Mouse (Mus musculus): ENCODE measurements around the gene Tanc2. TPM values are rescaled to one million over a fixed set of nuclear protein-coding genes. Genes with fewer than 3 reads are reported as not detected.
A peak's percentile ranks its signal among the peaks of the same experiment; 100 is the strongest.

The Tanc2 gene
- total RNA-seq, 2 experiments from 2014 or later = 0.22 to 0.54 TPM

GRCm38 (mm10) chr11:105921275-105921674 lies 331.5 kb downstream of the Tanc2 start:
- no peak for ATAC-seq (ENCODE audit: poor library complexity, severe bottlenecking)

- no peak for ATAC-seq (ENCODE audit: poor library complexity, severe bottlenecking)
These were observed 333.2 kb downstream of the Tanc2 start for GRCm38 (mm10) chr11:105922769-105923663.

DNA sequence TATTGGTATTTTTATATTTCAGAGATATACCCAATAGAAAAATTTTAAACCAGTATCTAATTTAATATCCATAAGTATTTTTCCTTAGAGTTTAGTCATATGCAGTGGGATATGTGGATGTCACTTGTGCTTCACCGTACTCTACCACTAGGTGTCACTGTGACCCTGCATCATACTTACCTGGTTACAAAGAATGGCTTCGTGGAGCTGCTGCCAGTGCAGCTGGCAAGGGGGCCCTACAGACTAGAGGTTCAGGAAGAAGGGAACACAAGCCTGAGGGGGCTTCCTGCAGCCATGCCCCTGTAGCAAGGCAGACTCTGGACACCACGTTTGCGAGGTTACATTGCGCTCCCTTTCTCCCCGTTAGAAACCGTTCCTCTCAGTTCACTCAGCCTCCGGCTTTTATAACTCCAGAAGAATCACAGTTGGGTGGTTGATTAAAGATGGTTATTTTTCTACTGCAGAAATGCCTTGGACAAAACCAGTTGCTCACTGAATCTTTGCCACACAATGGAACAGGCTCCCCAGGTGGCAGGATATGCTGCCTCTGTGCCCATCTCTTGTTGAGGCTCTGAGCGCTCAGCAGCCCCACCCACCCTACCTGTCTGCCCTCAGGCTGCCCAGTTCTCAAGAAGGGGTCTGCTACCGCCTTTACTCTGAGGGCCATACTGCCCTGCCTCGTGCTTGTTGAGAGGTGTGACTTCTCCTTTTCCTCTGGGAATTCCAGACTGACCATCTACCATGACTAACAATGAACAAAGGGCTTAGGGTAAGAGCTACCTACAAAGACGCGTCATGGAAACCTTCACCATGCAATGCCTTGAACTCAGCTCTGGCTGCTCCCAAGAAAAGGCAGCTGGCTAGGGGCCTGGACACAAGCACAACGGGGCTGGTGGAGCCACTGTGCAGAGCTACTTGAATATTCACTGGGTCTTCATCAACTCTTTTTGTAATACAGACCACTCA lies 337.6 kb downstream of the Tanc2 start:
- ATAC-seq (ENCODE audit: poor library complexity, severe bottlenecking) = peak; percentile 96

- ATAC-seq (ENCODE audit: poor library complexity, severe bottlenecking) = no peak
These were observed 338.4 kb downstream of the Tanc2 start for GRCm38 (mm10) chr11:105928171-105928570.

GRCm38 (mm10) chr11:105931380-105931779 lies 341.6 kb downstream of the Tanc2 start:
- ATAC-seq (ENCODE audit: poor library complexity, severe bottlenecking) = no peak

DNA sequence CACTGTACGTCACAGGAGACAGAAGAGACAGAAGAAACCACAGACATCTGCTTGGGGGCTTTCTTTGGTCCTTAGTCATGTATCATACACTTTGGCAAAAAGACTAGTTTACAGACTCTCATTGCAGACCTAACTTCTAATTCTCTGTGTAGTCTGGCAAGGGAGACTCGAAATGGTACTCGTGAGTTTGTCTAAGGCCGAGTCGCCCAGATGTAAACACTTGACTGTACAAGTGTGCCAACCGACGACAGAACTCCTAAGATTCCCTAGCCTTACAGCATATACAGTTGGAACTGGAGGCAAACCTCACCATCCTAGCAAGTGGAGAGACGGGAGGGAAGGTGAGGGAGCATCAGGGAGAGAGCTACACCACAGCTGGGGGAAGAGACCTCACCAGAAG lies 344.0 kb downstream of the Tanc2 start:
- no peak for ATAC-seq (ENCODE audit: poor library complexity, severe bottlenecking)

DNA sequence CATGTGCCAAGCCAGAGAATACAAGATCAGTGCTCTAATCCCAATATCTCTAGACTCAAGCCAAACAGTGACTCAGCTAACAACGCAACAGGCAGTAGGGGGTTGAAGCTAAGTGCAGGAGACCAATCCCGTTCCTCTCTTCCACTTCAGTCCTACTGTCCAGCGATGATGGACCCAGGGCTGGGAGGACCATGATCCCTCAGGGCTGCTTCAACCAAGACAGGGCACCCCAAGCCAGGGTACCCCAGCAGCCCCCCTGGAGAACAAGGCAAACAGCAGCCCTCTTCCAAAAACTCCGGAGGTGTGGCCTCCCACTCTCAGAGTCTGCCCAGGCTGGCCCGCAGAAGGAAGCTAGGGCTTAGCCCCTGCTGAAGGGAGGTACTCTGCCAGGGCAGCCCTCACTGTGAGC lies 344.5 kb downstream of the Tanc2 start:
- no peak for ATAC-seq (ENCODE audit: poor library complexity, severe bottlenecking)

GRCm38 (mm10) chr11:105934816-105935215 lies 345.0 kb downstream of the Tanc2 start:
- no peak for ATAC-seq (ENCODE audit: poor library complexity, severe bottlenecking)

GRCm38 (mm10) chr11:105935496-105935895 lies 345.7 kb downstream of the Tanc2 start:
- no peak for ATAC-seq (ENCODE audit: poor library complexity, severe bottlenecking)

- ATAC-seq (ENCODE audit: poor library complexity, severe bottlenecking) = no peak
These were observed 346.4 kb downstream of the Tanc2 start for GRCm38 (mm10) chr11:105936200-105936599.

DNA sequence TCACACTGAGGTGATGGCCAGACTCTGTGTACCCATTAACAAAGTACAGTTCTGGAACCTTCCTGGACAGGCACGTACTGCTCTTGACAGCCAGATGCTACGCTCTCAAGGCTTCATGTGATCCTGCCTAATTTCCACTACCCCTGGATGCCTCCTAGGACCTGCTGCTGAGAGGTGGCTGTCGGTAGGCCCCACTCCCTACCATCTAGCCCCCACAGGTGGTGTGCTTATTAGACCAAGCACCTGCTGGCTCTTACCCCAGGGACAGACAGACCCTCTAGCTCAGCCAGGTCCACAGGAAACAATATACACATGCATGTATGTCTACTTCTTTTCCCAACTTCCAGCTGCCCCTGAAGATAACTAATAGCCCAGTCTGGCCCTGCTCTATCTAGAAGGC lies 347.2 kb downstream of the Tanc2 start:
- no peak for ATAC-seq (ENCODE audit: poor library complexity, severe bottlenecking)

GRCm38 (mm10) chr11:105938771-105939170 lies 349.0 kb downstream of the Tanc2 start:
- no peak for ATAC-seq (ENCODE audit: poor library complexity, severe bottlenecking)

GRCm38 (mm10) chr11:105941973-105942372 lies 352.2 kb downstream of the Tanc2 start:
- no peak for ATAC-seq (ENCODE audit: poor library complexity, severe bottlenecking)

DNA sequence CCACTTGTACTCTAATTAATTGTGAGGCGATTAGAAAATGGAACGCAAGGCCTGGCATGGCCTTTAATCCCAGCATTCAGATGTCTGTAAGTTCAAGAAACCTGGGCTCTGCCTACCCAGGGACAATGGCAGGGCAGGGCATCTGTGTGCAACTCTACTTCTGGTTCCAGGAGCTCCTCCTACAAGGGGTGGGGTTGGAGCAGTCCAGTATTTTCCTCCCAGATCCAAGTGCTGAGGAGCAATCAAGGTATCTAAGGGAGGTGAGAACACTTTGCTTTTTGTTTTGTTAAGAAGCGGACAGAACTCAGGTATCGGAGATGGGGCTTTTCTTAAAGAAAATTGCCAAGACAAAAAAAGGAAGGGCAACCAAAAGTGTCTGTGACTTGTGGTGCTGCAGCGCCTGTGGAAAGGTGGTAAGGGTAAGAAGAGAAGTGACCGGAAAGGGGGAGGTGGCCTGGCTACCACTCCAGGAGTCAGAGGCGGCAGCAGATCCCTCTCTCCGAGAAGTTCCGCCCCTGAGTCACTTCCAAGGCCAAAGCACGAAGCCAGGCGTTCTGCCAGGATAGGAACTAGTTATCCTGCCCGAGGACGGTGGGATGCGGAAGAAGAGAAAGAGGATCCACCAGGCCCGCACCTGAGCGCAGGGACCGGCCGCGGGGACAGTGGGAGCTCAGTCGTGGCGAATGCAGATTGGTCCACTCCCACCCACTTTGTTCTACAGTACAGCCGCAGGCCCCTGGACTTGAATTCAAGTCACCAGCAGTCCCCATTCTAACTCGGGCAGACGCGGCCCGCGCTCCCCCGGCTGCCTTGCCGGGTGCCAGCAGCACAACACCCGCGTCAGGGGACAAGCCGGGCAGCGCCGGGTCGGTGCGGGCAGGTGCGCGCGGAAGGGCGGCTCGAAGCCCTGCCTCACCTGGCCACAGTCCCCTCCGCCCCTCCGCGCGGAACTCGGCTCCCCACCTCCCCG lies 353.6 kb downstream of the Tanc2 start:
- ATAC-seq (ENCODE audit: poor library complexity, severe bottlenecking) = peak; percentile 13; the same call in 1 of the 2 replicates

- ATAC-seq (ENCODE audit: poor library complexity, severe bottlenecking) = peak; percentile 63
These were observed 354.4 kb downstream of the Tanc2 start for GRCm38 (mm10) chr11:105944126-105944621.

GRCm38 (mm10) chr11:105944770-105945672 lies 355.2 kb downstream of the Tanc2 start:
- ATAC-seq (ENCODE audit: poor library complexity, severe bottlenecking) = no peak

DNA sequence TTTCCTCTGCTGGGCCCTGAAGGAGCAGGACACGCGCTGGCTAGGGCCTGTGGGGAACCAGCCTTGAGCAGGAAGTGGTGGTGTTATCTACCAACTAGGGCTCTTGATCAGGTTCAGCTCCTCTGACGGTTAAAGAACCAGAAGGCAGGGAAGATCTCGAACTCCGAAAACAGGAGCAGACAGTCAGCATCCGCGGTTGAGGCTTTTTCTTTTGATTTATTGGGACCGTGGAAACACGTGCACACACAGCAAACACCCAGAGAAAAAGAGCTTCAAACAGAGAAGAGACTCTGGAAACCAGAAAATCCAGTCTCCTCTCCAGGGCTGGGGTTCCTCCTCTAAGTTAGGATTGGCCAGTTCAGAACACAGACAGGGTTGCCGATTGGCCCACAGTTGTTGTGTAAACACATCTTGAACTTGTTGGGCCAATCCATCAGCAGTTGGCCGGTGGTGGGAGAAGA lies 356.9 kb downstream of the Tanc2 start:
- ATAC-seq (ENCODE audit: poor library complexity, severe bottlenecking) = peak; percentile 45; the same call in 1 of the 2 replicates

GRCm38 (mm10) chr11:105948255-105948654 lies 358.5 kb downstream of the Tanc2 start:
- no peak for ATAC-seq (ENCODE audit: poor library complexity, severe bottlenecking)

GRCm38 (mm10) chr11:105950519-105950918 lies 360.7 kb downstream of the Tanc2 start:
- ATAC-seq (ENCODE audit: poor library complexity, severe bottlenecking) = no peak

All from megakaryocyte, adult 5-6 weeks (primary cell).